Mouse (Mus musculus) kidney, embryonic 14.5 days (tissue): ENCODE measurements around the gene Doc2a. TPM values are rescaled to one million over a fixed set of nuclear protein-coding genes. Genes with fewer than 3 reads are reported as not detected.
"Not testable (repeated sequence)": the region's sequence is repeated elsewhere in the genome, so short reads cannot be mapped to it uniquely, and the experiment has no call there.

ENCODE experiments used
- ATAC-seq: fragments of 200-750 bp; cut with Nextera tagmentation; 2 replicates; pipeline ENCODE4 v1.8.0; 2017; ENCODE audit warnings: moderate number of reproducible peaks, mild to moderate bottlenecking, moderate TSS enrichment, moderate library complexity; ENCODE audit not compliant: low FRiP score, low TSS enrichment
- H3K27ac ChIP-seq: fragments of 300-500 bp; sonication (generic); 2 replicates; pipeline ENCODE4 v1.5.1; 2014; ENCODE audit warnings: low read depth, mild to moderate bottlenecking, low read length, moderate library complexity, mixed read lengths
- H3K27me3 ChIP-seq: fragments of 300-500 bp; sonication (generic); 2 replicates; pipeline ENCODE4 v1.6.1; 2014; ENCODE audit warnings: mild to moderate bottlenecking, low read length; ENCODE audit not compliant: control insufficient read depth, insufficient read depth
- H3K36me3 ChIP-seq: fragments of 300-500 bp; sonication (generic); 2 replicates; pipeline ENCODE4 v1.6.1; 2014; ENCODE audit warnings: low read length, mixed read lengths; ENCODE audit not compliant: control insufficient read depth, insufficient read depth
- H3K4me1 ChIP-seq: fragments of 300-500 bp; sonication (generic); 2 replicates; pipeline ENCODE4 v1.6.1; 2014; ENCODE audit warnings: low read length, mixed read lengths; ENCODE audit not compliant: control insufficient read depth, insufficient read depth
- H3K4me2 ChIP-seq: fragments of 300-500 bp; sonication (generic); replicated peaks from 2 replicates; pipeline ENCODE4 v1.6.1; 2014; ENCODE audit warnings: low read depth, mild to moderate bottlenecking, low read length
- H3K4me3 ChIP-seq: fragments of 300-500 bp; sonication (generic); 2 replicates; pipeline ENCODE4 v1.5.1; 2014; ENCODE audit warnings: mild to moderate bottlenecking, low read length
- H3K9ac ChIP-seq: fragments of 300-500 bp; sonication (generic); 2 replicates; pipeline ENCODE4 v1.6.1; 2014; ENCODE audit warnings: low read depth, mild to moderate bottlenecking, low read length, moderate library complexity
- H3K9me3 ChIP-seq: fragments of 300-500 bp; sonication (generic); 2 replicates; pipeline ENCODE4 v1.6.1; 2016; ENCODE audit warnings: low read length; ENCODE audit not compliant: control insufficient read depth
- WGBS: fragments of 180-500 bp; shearing (Covaris S2); extraction: QIAGEN DNeasy Blood & Tissue Kit; methylation state at CpG from one replicate; pipeline ENCODE4 v1.1.7; 2014; 5-methylcytosine and 5-hydroxymethylcytosine counted together
- polyA plus RNA-seq: library from polyadenylated mRNA; unstranded; fragments of >200 nt; fragmentation: Nextera tagmentation; extraction: Ambion mirVana; gene quantifications from 2 replicates; pipeline ENCODE4 v1.2.1, GENCODE M21; 2014

The Doc2a gene
- polyA plus RNA-seq, 1 experiment from 2014 or later, result 8.8 TPM

DNA sequence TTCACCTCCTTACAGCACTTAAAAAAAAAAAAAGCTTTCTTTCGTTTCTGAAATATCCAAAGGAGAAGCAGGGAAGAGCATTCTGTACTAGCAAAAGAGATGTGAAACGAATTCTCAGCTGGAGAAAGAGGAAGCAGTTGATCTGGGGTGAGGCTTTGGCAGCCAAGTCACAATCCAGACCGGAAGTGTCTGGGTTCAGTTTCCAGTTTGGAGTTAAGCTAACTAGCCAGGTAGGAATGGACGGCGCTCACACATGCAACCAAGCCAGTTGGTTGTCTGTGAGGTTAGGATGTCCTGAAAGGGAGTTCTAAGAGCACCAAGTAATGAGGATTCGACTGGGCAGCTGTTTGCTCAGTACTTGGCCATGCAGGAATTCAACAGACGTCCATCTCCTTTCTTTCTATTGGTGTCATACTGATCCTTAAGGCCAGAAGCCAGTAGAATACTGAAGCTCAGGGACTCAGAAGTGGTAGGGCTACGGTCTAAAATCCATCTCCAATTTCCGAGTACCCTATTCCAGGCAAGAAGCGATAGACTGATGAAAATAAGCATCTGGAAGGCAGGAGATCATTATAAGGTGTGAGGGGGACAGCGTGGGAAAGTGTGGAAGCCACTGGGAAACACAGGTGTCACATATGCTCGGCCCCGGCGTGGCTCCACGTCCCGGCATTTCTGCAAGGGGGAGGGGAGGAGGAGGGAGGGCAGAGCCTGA lies 50.3 kb downstream of the Doc2a start:
- WGBS, result 21% methylated on average over 16 of the region's 16 CpGs
- Histone ChIP-seq H3K36me3 (no peaks in the 10 kb centered on the region), H3K27ac (peak overlapping the region; percentile 18), H3K4me2 (peak overlapping the region; percentile 61), H3K4me1 (peaks cover 9% of the 10 kb centered on the region; the same call in 1 of the 2 replicates), H3K4me3 (peak overlapping the region; percentile 51), H3K27me3 (no peaks in the 10 kb centered on the region), H3K9me3 (no peaks in the 10 kb centered on the region), H3K9ac (peak overlapping the region; percentile 64)
- ATAC-seq, result no peak; the same call in 1 of the 2 replicates

DNA sequence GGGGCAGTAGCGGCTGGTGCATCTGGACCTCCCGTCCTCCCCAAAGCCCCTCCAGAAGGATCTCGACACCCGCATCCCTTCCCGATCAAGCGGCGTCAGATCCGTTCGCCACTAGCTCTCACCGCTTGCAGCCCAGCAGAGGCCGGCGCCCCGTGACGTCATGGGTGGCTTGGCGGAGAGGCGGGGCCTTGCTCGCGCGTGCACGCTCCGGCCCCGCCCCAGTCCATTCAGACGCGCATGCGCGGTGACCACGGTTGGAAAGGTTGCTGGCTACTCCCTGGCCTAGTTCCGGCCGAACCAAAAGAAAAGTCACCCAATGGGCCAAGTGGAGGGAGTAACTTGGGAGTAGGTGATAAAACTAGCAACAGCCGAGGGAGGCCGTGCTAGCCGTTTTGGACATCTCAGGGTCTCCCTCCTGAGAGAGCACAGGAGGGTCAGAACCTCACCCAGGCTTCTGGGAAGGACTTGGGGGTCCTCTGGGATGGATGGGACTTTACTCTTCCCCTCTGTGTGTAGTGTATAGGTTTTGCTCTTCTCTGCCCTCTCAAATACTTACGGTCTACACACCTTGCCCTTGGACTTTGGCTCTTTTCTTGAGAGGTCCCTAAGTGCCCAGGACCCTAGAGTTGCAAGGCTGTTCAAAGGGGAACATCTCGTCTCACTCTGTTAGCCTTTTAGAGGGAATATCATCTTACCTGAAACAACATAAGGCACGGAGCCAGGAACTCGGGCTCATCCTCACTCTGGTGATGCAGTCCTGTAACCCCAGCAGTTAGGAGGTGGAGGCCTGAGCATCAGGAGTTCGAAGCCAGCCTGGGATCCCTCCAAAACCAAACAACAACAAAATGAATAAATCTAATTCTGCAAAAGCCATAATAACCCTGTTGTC lies 51.1 kb downstream of the Doc2a start:
- H3K27me3 ChIP-seq, result no peaks in the 10 kb centered on the region
- H3K36me3 ChIP-seq, result no peaks in the 10 kb centered on the region
- H3K27ac ChIP-seq, result peak overlapping the region; percentile 18; the same call in 1 of the 2 replicates
- peak; percentile 96 for ATAC-seq
- 9% methylated on average over 37 of the region's 37 CpGs for WGBS
- H3K9me3 ChIP-seq, result no peaks in the 10 kb centered on the region
- H3K4me2 ChIP-seq, result peak overlapping the region; percentile 61
- peak overlapping the region; percentile 51 for H3K4me3 ChIP-seq
- peak overlapping the region; percentile 64 for H3K9ac ChIP-seq
- peaks cover 9% of the 10 kb centered on the region; the same call in 1 of the 2 replicates for H3K4me1 ChIP-seq

DNA sequence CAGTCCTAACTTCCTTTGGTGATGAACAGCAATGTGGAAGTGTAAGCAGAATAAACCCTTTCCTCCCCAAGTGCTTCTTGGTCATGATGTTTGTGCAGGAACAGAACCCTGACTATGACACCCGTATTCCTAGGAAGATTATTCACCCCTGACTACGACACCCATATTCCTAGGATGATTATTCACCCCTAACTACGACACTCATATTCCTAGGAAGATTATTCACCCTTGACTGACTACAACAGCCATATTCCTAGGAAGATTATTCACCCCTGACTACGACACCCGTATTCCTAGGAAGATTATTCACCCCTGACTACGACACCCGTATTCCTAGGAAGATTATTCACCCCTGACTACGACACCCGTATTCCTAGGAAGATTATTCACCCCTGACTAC lies 52.6 kb downstream of the Doc2a start:
- not testable (repeated sequence) for H3K4me1 ChIP-seq, H3K36me3 ChIP-seq, ATAC-seq, H3K9me3 ChIP-seq, H3K4me2 ChIP-seq, H3K27ac ChIP-seq, H3K9ac ChIP-seq, H3K27me3 ChIP-seq, H3K4me3 ChIP-seq
- 88% methylated on average over 7 of the region's 9 CpGs for WGBS

Other genes with a start within 250 kb of the Doc2a start
- 2.4 and 2.6 TPM in 2 replicates for gene Nupr1, start 216.6 kb upstream of the Doc2a start, polyA plus RNA-seq
- 35.6 and 52.5 TPM in 2 replicates for gene Sgf29, start 198.1 kb upstream of the Doc2a start, polyA plus RNA-seq
- gene Sult1a1, start 171.0 kb upstream of the Doc2a start, polyA plus RNA-seq, result 5.2 and 6.3 TPM in 2 replicates
- 145 and 184 TPM in 2 replicates for gene Bola2, start 152.0 kb upstream of the Doc2a start, polyA plus RNA-seq
- gene Slx1b, start 151.6 kb upstream of the Doc2a start, polyA plus RNA-seq, result 7.7 and 8.1 TPM in 2 replicates
- gene Coro1a, start 139.6 kb upstream of the Doc2a start, polyA plus RNA-seq, result 18.3 and 19.6 TPM in 2 replicates
- gene Mapk3, start 87.8 kb upstream of the Doc2a start, polyA plus RNA-seq, result 55.0 and 79.2 TPM in 2 replicates
- gene Gdpd3, start 81.1 kb upstream of the Doc2a start, polyA plus RNA-seq, result 2.0 and 2.6 TPM in 2 replicates
- gene Ypel3, start 70.5 kb upstream of the Doc2a start, polyA plus RNA-seq, result 87.5 and 94.5 TPM in 2 replicates
- gene Tbx6, start 65.9 kb upstream of the Doc2a start, polyA plus RNA-seq, result 0.24 and 0.36 TPM in 2 replicates
- gene Ppp4c, start 54.9 kb upstream of the Doc2a start, polyA plus RNA-seq, result 294 and 371 TPM in 2 replicates
- gene Fam57b, start 49.7 kb upstream of the Doc2a start, polyA plus RNA-seq, result 0.15 TPM in 1 of 2 replicates, not detected in the other
- gene 4930451I11Rik, start 15.8 kb upstream of the Doc2a start, polyA plus RNA-seq, result not detected in 2 replicates
- gene Hirip3, start 14.6 kb downstream of the Doc2a start, polyA plus RNA-seq, result 22.8 and 23.5 TPM in 2 replicates
- gene Ino80e, start 15.0 kb downstream of the Doc2a start, polyA plus RNA-seq, result 92.4 and 94.0 TPM in 2 replicates
- gene Taok2, start 37.3 kb downstream of the Doc2a start, polyA plus RNA-seq, result 24.9 and 29.2 TPM in 2 replicates
- 27.4 and 30.5 TPM in 2 replicates for gene Tmem219, start 75.5 kb downstream of the Doc2a start, polyA plus RNA-seq
- 13.1 and 19.4 TPM in 2 replicates for gene Kctd13, start 81.5 kb downstream of the Doc2a start, polyA plus RNA-seq
- gene Asphd1, start 102.2 kb downstream of the Doc2a start, polyA plus RNA-seq, result 0.16 and 0.34 TPM in 2 replicates
- gene Sez6l2, start 103.1 kb downstream of the Doc2a start, polyA plus RNA-seq, result 1.1 and 1.7 TPM in 2 replicates
- 77.4 and 89.1 TPM in 2 replicates for gene Cdipt, start 128.5 kb downstream of the Doc2a start, polyA plus RNA-seq
- gene Cdiptos, start 128.7 kb downstream of the Doc2a start, polyA plus RNA-seq, result 1.3 and 2.5 TPM in 2 replicates
- 7.7 and 9.7 TPM in 2 replicates for gene Mvp, start 167.2 kb downstream of the Doc2a start, polyA plus RNA-seq
- 0.31 and 0.38 TPM in 2 replicates for gene Pagr1b, start 169.1 kb downstream of the Doc2a start, polyA plus RNA-seq
- 41.3 and 89.2 TPM in 2 replicates for gene Pagr1a, start 169.9 kb downstream of the Doc2a start, polyA plus RNA-seq
- 21.8 and 65.4 TPM in 2 replicates for gene Gm42742, start 173.7 kb downstream of the Doc2a start, polyA plus RNA-seq
- 4.1 and 9.6 TPM in 2 replicates for gene Prrt2, start 173.8 kb downstream of the Doc2a start, polyA plus RNA-seq
- gene Maz, start 179.6 kb downstream of the Doc2a start, polyA plus RNA-seq, result 73.1 and 77.6 TPM in 2 replicates
- gene Kif22, start 195.1 kb downstream of the Doc2a start, polyA plus RNA-seq, result 129 and 151 TPM in 2 replicates
- not detected in 2 replicates for gene Zg16, start 239.9 kb downstream of the Doc2a start, polyA plus RNA-seq
- gene AI467606, start 243.9 kb downstream of the Doc2a start, polyA plus RNA-seq, result 3.5 TPM in 2 replicates